Mouse (Mus musculus): ENCODE data around the gene Pakap.

DNA sequence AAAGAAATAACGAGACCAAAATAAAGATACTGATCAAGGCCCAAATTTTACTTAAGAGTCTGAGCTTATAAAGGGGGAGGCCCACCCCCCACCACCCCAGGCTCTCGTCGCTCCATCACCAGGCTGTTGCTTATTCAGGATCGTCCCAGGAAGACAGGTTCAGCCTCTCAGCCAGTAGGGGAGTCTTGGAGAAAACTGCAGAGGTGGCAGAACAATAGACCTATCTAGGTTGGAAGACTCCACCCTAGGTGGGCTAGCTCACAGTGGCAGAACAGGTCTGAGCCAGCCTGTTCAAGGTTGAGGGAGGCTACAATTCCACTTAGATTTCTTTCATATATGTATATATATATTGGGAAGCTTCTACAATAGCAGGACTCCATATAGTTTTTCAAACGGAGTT lies 366.2 kb downstream of the Pakap start:
- TF ChIP-seq TAL1 (conservative IDR thresholded peaks at IDR 0.05; ENCODE audit: low read depth, low read length) (no peak), CTCF (IDR thresholded peaks at IDR 0.05; ENCODE audit: low read depth, low read length) (no peak), GATA1 (IDR thresholded peaks at IDR 0.05; ENCODE audit: borderline replicate concordance, low read length) (no peak), POLR2AphosphoS5 (IDR thresholded peaks at IDR 0.05; ENCODE audit: insufficient replicate concordance, low read depth, low read length) (no peak)

All from G1E (cell line).